Mouse (Mus musculus) CH12.LX (cell line): Measurements from ENCODE around the gene Pigyl.

Experiments
- BHLHE40 ChIP-seq: IDR thresholded peaks from 2 replicates; pipeline ENCODE4 v1.6.1; 2011; ENCODE audit warnings: mild to moderate bottlenecking, low read depth, low read length, improper control_type of control experiment
- CTCF ChIP-seq, 2 experiments: IDR thresholded peaks in 1 of 2; conservative IDR thresholded peaks in 1 of 2; 2 replicates each; pipeline ENCODE4 v1.5.1; 2011 to 2012; ENCODE audit warnings: low read depth in 2 of 2, low read length in 2 of 2, improper control_type of control experiment in 1 of 2, inconsistent platforms in 1 of 2, mild to moderate bottlenecking in 1 of 2, moderate library complexity in 1 of 2
- E2F4 ChIP-seq: IDR thresholded peaks from 2 replicates; pipeline ENCODE4 v1.6.1; 2011; ENCODE audit warnings: low read depth, low read length, improper control_type of control experiment; ENCODE audit not compliant: insufficient replicate concordance
- EP300 ChIP-seq: IDR thresholded peaks from 2 replicates; pipeline ENCODE4 v1.6.1; 2011; ENCODE audit warnings: low read length, improper control_type of control experiment
- HCFC1 ChIP-seq: IDR thresholded peaks from 2 replicates; pipeline ENCODE4 v1.6.1; 2012; ENCODE audit warnings: low read depth, mild to moderate bottlenecking, inconsistent platforms, low read length, improper control_type of control experiment
- IRF4 ChIP-seq: IDR thresholded peaks from 2 replicates; pipeline ENCODE4 v1.6.1; 2014; ENCODE audit warnings: low read depth, mild to moderate bottlenecking, inconsistent platforms, low read length, improper control_type of control experiment
- MAFK ChIP-seq: IDR thresholded peaks from 2 replicates; pipeline ENCODE4 v1.6.1; 2011; ENCODE audit warnings: low read length, improper control_type of control experiment; ENCODE audit not compliant: insufficient replicate concordance
- MAZ ChIP-seq: IDR thresholded peaks from 2 replicates; pipeline ENCODE4 v1.6.1; 2012; ENCODE audit warnings: low read depth, mild to moderate bottlenecking, inconsistent platforms, low read length, improper control_type of control experiment, moderate library complexity
- MXI1 ChIP-seq: IDR thresholded peaks from 2 replicates; pipeline ENCODE4 v1.6.1; 2011; ENCODE audit warnings: mild to moderate bottlenecking, low read depth, low read length, improper control_type of control experiment
- POLR2A ChIP-seq: IDR thresholded peaks from 2 replicates; pipeline ENCODE4 v1.6.1; 2011; ENCODE audit warnings: low read depth, mild to moderate bottlenecking, improper control_type of control experiment, low read length
- USF1 ChIP-seq: IDR thresholded peaks from 2 replicates; pipeline ENCODE4 v1.6.1; 2014; ENCODE audit warnings: low read depth, mild to moderate bottlenecking, inconsistent platforms, low read length, improper control_type of control experiment
- USF2 ChIP-seq: conservative IDR thresholded peaks from 2 replicates; pipeline ENCODE4 v1.6.1; 2011; ENCODE audit warnings: low read depth, low read length, improper control_type of control experiment
- ZC3H11A ChIP-seq: IDR thresholded peaks from 2 replicates; pipeline ENCODE4 v1.6.1; 2012; ENCODE audit warnings: low read depth, mild to moderate bottlenecking, inconsistent platforms, low read length, improper control_type of control experiment

GRCm38 (mm10) chr9:22157516-22158265 lies 1.0 kb downstream of the Pigyl start:
- TF ChIP-seq E2F4 (no peak), MXI1 (no peak), POLR2A (no peak), MAFK (no peak), CTCF (conservative IDR thresholded peaks at IDR 0.05 in 1 of 2, IDR thresholded peaks at IDR 0.05 in 1 of 2; ENCODE audit: low read depth in 2 of 2, low read length in 2 of 2) (no peak), BHLHE40 (no peak), EP300 (no peak), USF1 (no peak), ZC3H11A (no peak), HCFC1 (no peak), IRF4 (no peak), USF2 (no peak), MAZ (no peak)
